Mouse (Mus musculus) testis, adult 2 months (tissue): Measurements from ENCODE around the gene 9130008F23Rik.

Experiments used
- CTCF ChIP-seq: fragments of 200-500 bp; IDR thresholded peaks from 2 replicates; pipeline ENCODE4 v1.5.1; 2012; ENCODE audit warnings: low read depth, mild to moderate bottlenecking, inconsistent platforms, low read length, moderate library complexity; ENCODE audit not compliant: control insufficient read depth, insufficient read depth, insufficient replicate concordance
- POLR2A ChIP-seq: fragments of 200-500 bp; IDR thresholded peaks from 2 replicates; pipeline ENCODE4 v1.6.1; 2012; ENCODE audit warnings: low read depth, mild to moderate bottlenecking, inconsistent platforms, low read length, moderate library complexity; ENCODE audit not compliant: control insufficient read depth

DNA sequence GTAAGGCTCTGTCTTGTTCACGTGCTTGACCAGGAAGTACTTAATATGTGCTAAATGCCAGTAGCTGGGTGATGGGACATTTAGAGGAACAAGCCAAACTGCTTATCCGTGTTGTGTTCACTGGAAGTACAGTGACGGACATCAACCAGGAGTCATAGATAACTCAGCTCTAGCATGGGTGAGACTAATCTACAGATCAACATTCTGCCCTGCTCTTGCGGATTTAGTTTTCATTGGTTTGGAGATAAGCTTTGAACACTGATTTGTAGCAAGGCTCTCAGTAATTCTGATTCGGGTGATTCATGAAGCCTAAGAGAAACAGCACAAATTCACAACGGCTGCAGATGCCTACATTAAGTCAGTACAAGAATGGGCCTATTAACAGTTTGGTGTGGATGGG, 1.8 kb upstream of the 9130008F23Rik start:
- no peak for TF ChIP-seq POLR2A
- TF ChIP-seq CTCF, result no peak
